Mouse (Mus musculus) gastrocnemius, postnatal 25 days (tissue): ENCODE measurements around the gene Snap23. TPM values are rescaled to one million over a fixed set of nuclear protein-coding genes. Genes with fewer than 3 reads are reported as not detected.
"Not testable (repeated sequence)": the region's sequence is repeated elsewhere in the genome, so short reads cannot be mapped to it uniquely, and the experiment has no call there.

ENCODE experiments used
- DNase-seq: peaks from one replicate; pipeline ENCODE4 v3.0.0; 2022
- long read RNA-seq, 2 experiments: library from polyadenylated mRNA; stranded (forward); transcript quantifications; one replicate each; pipeline ENCODE4 v2.0.0; 2021
- total RNA-seq, 2 experiments: library from RNA; stranded (reverse); gene quantifications; 1 replicate in 1 of 2; 2 replicates in 1 of 2; pipeline ENCODE4 v1.2.3; 2021

The Snap23 gene
- total RNA-seq, result 10 to 100 TPM; 45.3 to 47.1 TPM
- long read RNA-seq, experiment 1, transcript Snap23-203 (9 exons, 2,730 nt), result major isoform, 21 of 34 reads
- long read RNA-seq, experiment 1, transcript Snap23-202 (8 exons, 2,723 nt), result minor isoform, 5 of 34 reads
- long read RNA-seq, experiment 1, partial matches to known transcripts, result 1 of 34 reads
- long read RNA-seq, experiment 1, other reads (novel, unspliced or antisense), result 6 of 34 reads
- long read RNA-seq, experiment 2, transcript Snap23-203 (9 exons, 2,730 nt), result major isoform, 41 of 48 reads
- long read RNA-seq, experiment 2, partial matches to known transcripts, result 1 of 48 reads
- long read RNA-seq, experiment 2, other reads (novel, unspliced or antisense), result 4 of 48 reads

GRCm38 (mm10) chr2:120566886-120567797 is at the start of gene Snap23:
Snap23 (plus strand) TSS chr2:120567671.
- DNase-seq, result peak; percentile 97

- DNase-seq, result no peak
Observed at GRCm38 (mm10) chr2:120518547-120519210, 48.8 kb upstream of the Snap23 start.

GRCm38 (mm10) chr2:120526771-120527170 is 40.7 kb upstream of the Snap23 start:
- no peak for DNase-seq

DNA sequence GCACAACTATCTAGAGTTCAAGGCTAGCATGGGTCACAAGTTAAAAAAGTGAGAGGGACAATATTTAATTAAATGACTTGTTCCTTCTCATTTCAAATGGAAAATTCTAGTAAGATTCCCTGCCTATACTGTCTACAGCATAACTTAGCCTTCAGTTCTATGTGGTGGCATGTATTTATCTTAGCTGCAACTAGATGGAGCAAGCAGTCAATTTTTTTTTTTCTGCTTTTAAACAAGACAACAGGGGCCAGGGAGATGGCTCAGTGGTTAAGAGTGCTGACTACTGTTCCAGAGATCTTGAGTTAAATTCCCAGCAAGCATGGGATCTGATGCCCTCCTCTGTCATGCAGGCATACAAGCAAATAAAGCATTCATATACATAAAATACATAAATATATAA is 37.9 kb upstream of the Snap23 start:
- no peak for DNase-seq

GRCm38 (mm10) chr2:120531223-120531622 is 36.2 kb upstream of the Snap23 start:
- DNase-seq, result no peak

GRCm38 (mm10) chr2:120539333-120539732 is 28.1 kb upstream of the Snap23 start:
- no peak for DNase-seq

- peak; percentile 84 for DNase-seq
Observed at GRCm38 (mm10) chr2:120539778-120540208, 27.7 kb upstream of the Snap23 start.

DNA sequence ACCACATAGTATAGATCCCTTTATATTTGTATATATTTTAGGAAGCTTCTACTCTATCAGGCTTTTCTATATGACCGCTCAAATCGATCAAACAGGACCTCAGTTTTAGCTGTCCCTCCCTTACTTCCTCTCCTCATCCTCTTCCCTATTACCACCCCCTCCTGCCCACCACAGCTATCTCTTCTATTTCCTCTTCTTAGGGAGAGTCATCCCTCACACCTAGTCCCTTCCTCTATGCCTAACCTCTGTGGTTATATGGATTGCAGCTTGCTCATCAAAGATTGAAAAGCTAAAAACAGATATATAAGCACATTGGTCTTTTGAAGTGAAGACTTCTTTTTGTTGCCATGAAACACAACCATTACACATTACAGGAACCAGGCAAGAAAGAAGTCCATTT is 22.7 kb upstream of the Snap23 start:
- no peak for DNase-seq

GRCm38 (mm10) chr2:120556868-120557267 is 10.6 kb upstream of the Snap23 start:
- no peak for DNase-seq

GRCm38 (mm10) chr2:120558813-120559212 is 8.7 kb upstream of the Snap23 start:
- no peak for DNase-seq

GRCm38 (mm10) chr2:120561524-120561923 is 5.9 kb upstream of the Snap23 start:
- no peak for DNase-seq

DNA sequence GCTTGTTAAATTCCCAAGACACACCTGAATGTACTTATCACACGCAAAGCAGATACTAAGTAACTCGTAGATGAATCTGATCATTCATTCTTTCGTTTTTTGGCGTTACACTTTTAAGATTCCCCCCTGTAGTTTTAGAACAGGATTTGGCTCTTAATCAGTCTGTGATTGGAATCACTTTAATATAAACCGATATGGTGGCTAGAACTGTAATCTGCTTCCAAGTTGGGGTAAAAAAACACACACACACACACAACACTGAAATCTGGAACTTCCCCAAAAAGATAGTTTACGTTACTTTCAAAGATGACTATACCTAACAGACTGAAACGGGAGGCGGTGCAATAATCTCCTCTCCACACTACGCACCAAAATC is 4.6 kb upstream of the Snap23 start:
- DNase-seq, result no peak

GRCm38 (mm10) chr2:120563235-120563990 is 4.1 kb upstream of the Snap23 start, which contains the start of gene Zfp106:
Zfp106 (minus strand) TSS chr2:120563843.
- DNase-seq, result peak; percentile 83

- not testable (repeated sequence) for DNase-seq
Observed at GRCm38 (mm10) chr2:120564548-120565188, 2.8 kb upstream of the Snap23 start.

DNA sequence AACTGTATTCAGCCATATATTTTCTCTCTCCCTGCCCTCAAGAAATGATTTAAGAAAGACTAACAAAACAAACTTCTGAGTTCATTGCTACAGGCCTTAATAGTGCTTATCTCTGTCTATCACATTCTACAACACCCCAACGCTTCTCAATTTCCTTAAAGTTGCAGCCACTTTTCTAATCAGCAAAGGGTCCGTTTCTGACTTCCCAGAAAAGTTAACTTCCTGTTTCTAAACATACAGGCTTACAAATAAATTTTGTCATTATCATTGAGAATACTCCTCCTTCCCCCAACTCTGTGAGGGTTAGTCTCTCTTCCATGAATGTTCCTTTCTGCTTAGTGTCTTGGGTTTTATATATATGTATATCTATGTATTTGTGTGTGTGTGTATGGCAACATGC is 2.1 kb upstream of the Snap23 start:
- DNase-seq, result no peak

DNA sequence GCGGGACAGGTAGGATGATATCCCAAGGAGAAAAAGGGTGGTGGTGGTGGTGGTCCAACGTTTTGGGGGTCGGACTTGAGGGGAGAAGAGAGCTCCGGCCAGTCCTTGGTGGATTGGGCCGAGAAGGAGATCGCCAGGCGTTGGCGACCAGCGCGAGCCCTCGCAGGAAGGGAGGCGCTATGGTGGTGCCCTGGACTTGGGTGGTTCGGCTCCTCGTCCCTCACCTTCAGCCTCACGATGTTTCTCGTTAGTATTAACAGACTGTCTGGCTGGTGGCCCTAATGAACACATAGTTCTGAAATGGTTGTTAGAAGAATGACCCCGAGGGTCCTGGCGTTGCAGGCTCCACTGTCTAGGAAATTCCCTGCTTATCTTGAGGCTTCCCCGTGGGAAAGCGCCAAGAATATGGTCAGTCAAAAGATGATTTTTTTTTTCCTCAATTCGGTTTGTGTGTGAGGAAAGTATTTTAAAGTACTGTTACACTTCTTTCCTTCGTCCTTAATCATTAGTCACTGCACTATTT is 388 bp downstream of the Snap23 start:
- DNase-seq, result no peak

DNA sequence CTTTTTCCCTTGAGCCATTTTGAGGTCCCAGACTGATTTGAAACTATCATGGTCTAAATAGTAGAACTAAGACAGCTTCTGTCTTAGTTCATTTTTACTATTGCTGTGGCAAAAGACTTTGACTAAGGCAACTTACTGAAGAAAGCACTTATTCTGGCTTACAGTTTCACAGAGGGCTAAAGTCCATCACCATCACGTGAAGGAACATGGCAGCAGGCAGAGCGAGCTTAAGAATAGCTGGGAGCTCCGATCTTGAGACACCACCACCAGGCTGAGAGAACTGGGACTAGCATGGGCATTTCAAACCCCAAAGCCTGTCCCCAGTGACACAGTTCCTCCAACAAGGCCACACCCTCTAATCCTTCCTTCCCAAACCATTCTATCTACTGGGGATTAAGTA is 3.6 kb downstream of the Snap23 start:
- no peak for DNase-seq

- not testable (repeated sequence) for DNase-seq
Observed at GRCm38 (mm10) chr2:120572161-120572560, 4.7 kb downstream of the Snap23 start.

- no peak for DNase-seq
Observed at GRCm38 (mm10) chr2:120575121-120575520, 7.7 kb downstream of the Snap23 start.

DNA sequence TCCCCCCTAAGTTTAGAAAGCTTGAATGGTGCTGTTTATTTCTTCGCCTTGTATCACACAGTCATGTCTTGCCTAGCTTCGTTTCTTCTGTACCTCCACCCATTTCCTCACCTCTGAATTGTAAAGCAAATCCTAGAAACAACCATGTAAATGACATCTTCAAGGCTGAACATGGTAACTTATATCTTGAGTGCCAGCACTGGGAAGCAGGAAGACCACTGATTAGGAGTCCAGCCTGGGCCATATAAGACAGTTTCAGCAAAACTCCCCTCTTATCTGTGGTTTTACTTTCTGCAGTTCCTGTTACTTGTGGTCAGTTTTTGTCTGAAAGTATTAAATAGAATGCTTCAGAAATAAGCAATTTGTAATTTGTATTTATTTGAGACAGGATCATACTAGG is 8.5 kb downstream of the Snap23 start:
- DNase-seq, result no peak

GRCm38 (mm10) chr2:120577799-120578198 is 10.3 kb downstream of the Snap23 start:
- no peak for DNase-seq
